Mouse (Mus musculus) heart, postnatal 4 days (tissue): Measurements from ENCODE around the gene Cdc42ep4. TPM values are rescaled to one million over a fixed set of nuclear protein-coding genes. Genes with fewer than 3 reads are reported as not detected.
A peak's percentile ranks its signal among the peaks of the same experiment; 100 is the strongest.

Source experiments
- DNase-seq: peaks from one replicate; pipeline ENCODE4 v3.0.0; 2021
- total RNA-seq, 2 experiments: library from RNA; stranded (reverse); gene quantifications; 2 replicates each; pipeline ENCODE4 v1.2.3; 2021

Cdc42ep4 gene
- 10 to 100 TPM; 18.7 to 20.7 TPM for total RNA-seq

GRCm38 (mm10) chr11:113751484-113752084, at the start of gene Cdc42ep4:
Gene Cdc42ep4 (minus strand): TSS chr11:113751881.
- peak; percentile 85 for DNase-seq

- no peak for DNase-seq
These were observed 48.3 kb upstream of the Cdc42ep4 start for GRCm38 (mm10) chr11:113800026-113800425.

- no peak for DNase-seq
These were observed 47.4 kb upstream of the Cdc42ep4 start for GRCm38 (mm10) chr11:113799041-113799447.

GRCm38 (mm10) chr11:113798011-113798410, 46.3 kb upstream of the Cdc42ep4 start:
- DNase-seq = no peak

GRCm38 (mm10) chr11:113797014-113797983, 45.6 kb upstream of the Cdc42ep4 start:
- DNase-seq = no peak

GRCm38 (mm10) chr11:113795846-113796245, 44.2 kb upstream of the Cdc42ep4 start:
- no peak for DNase-seq

- DNase-seq = no peak
These were observed 39.9 kb upstream of the Cdc42ep4 start for GRCm38 (mm10) chr11:113791357-113792215.

- DNase-seq = no peak
These were observed 37.4 kb upstream of the Cdc42ep4 start for GRCm38 (mm10) chr11:113789101-113789500.

- DNase-seq = no peak
These were observed 36.6 kb upstream of the Cdc42ep4 start for GRCm38 (mm10) chr11:113788183-113788789.

- DNase-seq = no peak
These were observed 35.9 kb upstream of the Cdc42ep4 start for GRCm38 (mm10) chr11:113787432-113788182.

GRCm38 (mm10) chr11:113787009-113787408, 35.3 kb upstream of the Cdc42ep4 start:
- no peak for DNase-seq

- no peak for DNase-seq
These were observed 34.7 kb upstream of the Cdc42ep4 start for GRCm38 (mm10) chr11:113786395-113786794.

- peak; percentile 68 for DNase-seq
These were observed 33.9 kb upstream of the Cdc42ep4 start for GRCm38 (mm10) chr11:113785406-113786171.

GRCm38 (mm10) chr11:113784656-113785396, 33.1 kb upstream of the Cdc42ep4 start:
- DNase-seq = no peak

- no peak for DNase-seq
These were observed 30.8 kb upstream of the Cdc42ep4 start for GRCm38 (mm10) chr11:113782496-113782895.

GRCm38 (mm10) chr11:113782006-113782405, 30.3 kb upstream of the Cdc42ep4 start:
- no peak for DNase-seq

GRCm38 (mm10) chr11:113779680-113780041, 28.0 kb upstream of the Cdc42ep4 start:
- no peak for DNase-seq

- peak; percentile 55 for DNase-seq
These were observed 27.3 kb upstream of the Cdc42ep4 start for GRCm38 (mm10) chr11:113778733-113779679.
